Mouse (Mus musculus) skeletal muscle tissue, adult 2 months (tissue): ENCODE measurements around the gene Sytl1.

Experiments
- DNase-seq: peaks from one replicate; pipeline ENCODE4 v3.0.0-alpha.2; 2012; ENCODE audit warnings: low read depth, low spot score

The Sytl1 gene

DNA sequence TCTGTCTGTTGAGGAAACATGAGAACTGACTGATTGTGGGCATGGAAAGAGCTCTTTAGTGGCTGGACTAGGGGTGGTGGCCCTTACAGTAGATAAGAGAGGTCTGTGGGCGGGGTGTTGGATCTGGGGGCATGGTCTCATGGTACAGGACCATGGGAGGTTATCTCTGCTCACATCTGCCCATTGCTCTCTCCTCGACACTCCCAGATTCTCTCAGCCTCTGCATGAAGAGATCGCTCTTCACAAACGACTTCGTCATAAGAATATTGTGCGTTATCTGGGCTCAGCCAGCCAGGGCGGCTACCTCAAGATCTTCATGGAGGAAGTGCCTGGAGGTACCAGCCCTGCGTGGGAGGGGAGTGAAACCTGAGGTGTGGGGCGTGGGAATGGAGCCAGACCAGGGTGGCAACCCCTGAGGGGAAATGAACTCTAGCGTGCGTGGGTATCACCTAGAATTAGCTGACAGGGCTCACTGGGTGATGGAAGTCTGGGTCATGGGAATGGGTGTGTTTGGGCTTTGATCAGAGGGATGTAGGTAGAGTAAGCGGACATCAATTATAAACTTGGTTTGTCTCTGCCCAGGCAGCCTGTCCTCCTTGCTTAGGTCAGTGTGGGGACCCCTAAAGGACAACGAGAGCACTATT, 15.0 kb downstream of the Sytl1 start:
- DNase-seq, result no peak

DNA sequence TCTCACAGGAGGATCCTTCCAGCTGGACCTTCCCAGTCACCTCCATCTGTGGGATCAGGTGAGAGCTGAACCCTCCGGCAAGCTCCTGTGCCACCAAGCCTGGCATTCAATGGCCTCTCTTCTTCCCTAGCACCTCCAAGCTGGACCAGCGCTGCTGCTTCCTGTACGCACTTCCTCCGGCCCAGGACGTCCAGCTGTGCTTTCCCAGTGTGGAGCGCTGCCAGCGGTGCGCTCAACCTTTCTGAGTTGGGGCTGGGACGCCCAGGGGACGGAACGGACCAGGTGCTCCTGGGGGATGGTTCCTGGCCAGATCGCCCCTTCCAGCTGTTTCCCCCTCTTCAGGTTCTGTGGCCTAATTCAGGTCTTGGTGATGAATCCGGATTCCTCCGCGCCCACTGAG, 15.8 kb downstream of the Sytl1 start:
- DNase-seq, result no peak

DNA sequence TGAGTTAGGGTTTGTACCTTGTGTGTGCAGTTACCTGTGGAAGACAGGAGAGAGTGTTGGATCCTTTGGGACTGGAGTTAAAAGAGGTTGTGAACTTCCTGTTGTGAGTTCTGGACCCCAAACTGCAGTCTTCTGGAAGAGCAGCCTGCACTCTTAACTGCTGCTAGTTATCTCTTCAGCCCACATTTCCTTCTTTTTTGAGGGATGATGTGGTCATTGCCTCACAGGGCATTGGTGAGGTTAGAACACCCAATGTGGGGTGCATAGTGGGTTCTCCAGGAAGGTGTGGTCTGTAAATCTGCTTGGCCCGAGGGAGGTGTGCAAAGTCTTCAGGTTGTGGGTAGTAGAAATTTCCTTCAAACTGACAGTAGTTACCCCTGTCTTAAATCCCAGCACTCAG, 18.6 kb downstream of the Sytl1 start:
- DNase-seq, result no peak

DNA sequence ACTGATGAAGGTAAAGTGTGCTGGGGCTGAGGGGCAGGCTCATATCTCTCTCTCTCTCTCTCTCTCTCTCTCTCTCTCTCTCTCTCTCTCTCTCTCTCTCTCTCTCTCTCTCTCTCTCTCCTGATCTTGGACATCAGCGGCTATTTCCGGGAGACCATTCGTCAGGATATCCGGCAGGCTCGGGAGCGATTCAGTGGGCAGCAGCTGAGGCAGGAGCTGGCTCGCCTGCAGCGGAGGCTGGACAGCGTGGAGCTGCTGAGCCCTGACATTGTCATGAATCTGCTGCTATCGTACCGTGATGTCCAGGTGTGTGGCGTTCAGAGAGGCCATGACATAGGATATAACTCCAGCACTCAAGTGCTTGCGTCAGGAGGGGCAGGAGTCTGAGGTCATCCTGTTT, 19.4 kb downstream of the Sytl1 start:
- no peak for DNase-seq

DNA sequence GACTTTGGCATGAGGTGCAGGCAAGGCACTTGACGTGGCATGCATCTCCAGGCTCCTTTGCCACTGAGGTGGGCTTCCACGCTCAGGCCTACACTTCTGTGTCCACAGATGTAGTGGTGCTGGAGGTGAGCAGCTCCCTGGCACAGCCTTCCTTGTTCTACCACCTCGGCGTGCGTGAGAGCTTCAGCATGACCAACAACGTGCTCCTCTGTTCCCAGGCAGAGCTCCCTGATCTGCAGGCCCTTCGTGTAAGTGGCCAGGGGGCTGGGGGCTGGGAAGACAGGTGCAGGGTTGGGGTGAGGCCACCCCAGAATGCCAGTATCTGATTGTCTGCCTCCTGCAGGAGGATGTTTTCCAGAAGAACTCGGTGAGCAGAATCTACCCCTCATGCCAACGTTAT, 20.2 kb downstream of the Sytl1 start:
- no peak for DNase-seq

DNA sequence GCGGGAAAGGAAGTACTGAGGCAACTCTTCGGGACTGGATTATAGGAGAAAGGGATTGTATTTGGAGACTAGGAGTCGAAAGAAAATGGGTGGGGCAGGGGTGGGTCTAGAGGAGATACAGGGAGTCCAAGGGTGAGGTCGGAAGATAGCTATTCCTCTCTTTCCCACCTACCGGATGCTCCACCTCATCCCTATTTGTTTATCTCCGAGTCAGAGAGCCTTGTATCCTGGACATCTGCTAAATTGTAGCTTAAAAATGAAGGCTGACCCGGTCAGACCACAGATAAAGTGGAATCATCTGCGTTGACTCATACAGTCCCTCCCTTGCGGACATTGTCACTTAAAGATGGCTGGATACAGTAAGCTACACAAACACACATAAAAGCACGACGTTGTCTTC, 21.0 kb downstream of the Sytl1 start:
- no peak for DNase-seq

DNA sequence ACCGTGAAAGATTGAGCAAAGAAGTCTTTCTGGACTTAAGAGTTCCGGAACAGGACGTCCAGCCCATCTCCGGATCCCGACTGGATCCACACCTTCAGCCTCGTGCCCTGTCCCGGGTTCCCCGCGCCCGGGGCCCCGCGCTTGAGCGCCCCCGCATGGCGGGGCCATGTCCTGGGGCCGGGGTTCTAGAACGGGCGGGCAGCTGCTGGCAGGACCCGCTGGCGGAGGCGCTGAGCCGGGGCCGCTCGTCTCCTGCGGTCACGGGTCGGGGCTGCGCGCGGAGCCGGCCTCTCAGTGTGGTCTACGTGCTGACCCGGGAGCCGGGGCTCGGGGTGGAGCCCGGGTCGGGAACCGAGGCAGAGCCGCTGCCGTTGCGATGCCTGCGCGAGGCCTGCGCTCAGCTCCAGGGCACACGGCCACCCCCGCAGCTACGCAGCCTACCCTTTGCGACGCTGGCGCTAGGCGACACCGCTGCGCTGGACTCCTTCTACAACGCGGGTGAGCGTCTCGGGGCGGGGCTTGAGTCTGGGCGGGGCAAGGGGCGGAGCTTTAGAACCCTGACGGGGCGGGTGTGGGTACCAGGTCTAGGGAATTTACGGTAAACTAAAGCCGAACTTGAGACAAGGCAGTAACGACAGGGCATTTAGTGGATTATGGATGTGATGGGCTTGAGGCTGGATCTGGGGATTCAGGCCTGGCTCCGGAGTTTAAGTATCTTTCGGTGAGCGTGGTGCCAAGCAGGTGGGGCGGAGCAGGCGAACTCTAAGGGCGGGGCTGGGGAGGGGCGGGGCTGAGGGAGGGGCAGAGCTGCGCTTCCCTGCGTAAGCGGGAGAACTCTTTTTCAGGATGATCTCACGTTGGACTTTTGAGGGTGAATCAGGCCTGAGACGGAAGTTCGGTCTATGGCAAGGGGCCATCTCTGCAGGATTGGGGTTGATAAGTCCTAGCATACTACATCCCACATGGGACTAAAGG, 21.7 kb downstream of the Sytl1 start:
- peak; percentile 93 for DNase-seq

DNA sequence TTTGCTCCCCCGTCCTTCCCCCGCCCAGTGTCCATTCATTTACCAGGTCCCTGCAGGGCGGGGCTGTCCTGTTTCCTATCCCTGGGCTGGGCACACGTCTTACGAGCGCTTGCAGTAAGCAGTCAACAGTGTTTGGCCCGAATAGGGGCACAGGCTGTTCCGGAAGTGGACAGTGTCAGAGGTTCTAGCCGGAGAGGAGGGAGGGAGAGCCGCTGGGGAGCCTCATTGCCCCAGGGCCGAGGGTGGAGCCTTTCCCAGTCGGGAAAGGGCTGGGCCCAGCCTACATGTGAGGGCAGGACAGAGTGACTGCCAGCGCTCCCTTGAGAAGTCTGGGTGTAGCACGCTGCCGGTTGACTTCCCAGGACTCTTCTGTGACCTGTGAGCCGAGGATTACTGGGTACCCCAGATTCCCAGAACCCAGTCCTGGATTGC, 22.4 kb downstream of the Sytl1 start, which contains the start of gene Map3k6:
Gene Map3k6 (plus strand): TSS at position 329 of the 432 bp plus-strand sequence.
- DNase-seq, result peak; percentile 92

DNA sequence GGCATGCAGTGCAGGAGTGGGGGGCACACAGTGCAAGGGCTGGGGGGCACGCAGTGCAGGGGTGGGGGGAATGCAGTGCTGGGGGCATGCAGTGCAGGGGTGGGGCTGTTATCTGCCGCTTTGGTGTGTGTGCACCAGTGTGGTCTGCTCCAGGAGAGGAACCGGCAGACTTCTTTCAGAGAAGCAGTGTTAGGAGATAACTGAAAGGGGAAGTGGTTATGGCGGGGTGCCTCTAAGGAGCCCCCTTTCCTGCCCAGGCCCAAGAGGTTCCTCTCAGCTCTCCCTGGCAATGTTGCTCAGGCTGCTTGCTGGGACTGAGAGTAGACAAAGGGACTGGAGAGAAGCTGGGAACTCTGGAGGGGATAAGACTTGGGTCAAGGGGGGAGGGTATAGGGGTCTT, 25.0 kb downstream of the Sytl1 start:
- DNase-seq, result no peak

DNA sequence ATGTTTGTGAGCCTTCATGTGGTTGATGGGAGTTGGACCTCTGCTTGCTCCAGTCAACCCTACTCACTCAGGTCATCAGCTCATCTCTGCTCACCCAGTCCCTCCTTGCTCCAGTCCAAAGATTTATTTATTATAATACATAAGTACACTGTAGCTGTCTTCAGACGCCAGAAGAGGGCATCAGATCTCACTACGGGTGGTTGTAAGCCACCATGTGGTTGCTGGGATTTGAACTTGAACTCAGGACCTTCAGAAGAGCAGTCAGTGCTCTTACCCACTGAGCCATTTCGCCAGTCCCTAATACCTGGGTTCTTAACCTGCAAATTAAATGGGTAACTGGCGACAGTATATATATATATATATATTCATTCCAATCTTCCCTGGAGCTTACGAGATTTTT, 27.5 kb downstream of the Sytl1 start:
- DNase-seq, result no peak

DNA sequence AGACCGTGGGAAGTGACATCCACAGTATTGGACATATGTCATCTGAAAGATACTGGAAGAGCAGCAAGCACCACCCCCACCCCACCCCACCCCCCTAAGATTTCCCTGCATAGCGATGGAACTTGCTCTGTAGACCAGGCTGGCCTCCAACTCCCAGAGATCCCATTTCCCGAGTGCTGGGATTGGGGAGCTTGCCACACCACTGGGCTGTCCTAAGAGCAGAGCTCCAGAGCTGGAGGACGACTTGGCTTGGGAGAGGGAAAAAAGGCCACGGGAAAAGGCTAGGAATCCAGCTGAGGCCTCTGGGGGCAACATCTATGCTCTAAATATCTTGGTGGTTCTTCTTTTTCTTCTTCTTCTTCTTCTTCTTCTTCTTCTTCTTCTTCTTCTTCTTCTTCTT, 28.1 kb downstream of the Sytl1 start:
- no peak for DNase-seq

DNA sequence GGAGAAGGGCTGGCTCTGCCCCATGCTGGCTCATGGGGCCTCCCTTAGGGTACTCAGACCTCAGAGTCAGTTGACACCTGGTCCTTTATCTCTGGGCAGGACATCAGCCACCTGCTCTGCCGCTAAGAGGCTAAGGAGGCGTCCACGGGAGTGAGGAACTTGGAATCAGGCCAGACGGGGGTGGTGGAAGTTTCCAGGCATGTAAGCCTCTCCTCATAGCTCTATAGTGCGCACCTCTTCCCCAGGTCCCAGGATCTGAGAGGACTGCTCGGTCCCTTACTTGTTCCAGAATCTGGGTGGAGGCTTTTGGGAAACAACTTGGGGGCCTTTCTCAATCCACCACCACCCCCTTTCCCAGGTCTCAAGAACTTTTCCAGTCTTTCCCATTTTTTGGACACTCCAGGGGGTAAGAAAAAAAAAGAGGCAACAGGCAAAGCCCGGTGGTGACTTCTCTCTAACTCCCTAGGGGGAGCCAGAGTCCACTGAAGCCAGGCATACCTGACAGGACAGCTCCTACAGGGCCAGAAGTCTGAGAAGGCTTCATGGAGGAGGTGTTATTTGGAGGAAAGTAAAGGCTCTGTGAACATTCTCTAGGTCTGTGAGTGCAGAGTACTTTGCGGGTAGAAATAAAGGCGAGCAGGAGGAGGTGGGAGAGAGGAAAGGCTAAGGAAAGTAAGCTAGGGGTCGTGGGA, 29.5 kb downstream of the Sytl1 start:
- DNase-seq, result no peak

DNA sequence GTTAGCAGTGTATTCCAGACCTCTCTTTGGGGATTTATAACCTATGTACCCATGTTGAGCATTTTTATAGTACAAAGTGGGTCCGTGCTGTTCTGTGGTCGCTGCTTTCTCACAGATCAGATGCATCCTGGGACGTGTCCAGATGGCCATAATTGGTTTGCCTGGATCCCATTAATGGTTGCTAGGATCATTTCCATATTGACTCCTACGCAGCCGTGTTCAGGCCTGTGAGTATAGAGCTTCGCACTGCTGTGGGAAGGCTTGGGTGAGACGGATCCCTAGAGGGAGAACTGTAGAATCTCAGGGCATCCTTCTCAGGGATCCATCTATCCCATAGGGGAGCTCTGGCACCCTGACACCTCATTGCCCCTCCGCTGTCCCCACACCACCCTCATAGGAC, 33.3 kb downstream of the Sytl1 start:
- no peak for DNase-seq

DNA sequence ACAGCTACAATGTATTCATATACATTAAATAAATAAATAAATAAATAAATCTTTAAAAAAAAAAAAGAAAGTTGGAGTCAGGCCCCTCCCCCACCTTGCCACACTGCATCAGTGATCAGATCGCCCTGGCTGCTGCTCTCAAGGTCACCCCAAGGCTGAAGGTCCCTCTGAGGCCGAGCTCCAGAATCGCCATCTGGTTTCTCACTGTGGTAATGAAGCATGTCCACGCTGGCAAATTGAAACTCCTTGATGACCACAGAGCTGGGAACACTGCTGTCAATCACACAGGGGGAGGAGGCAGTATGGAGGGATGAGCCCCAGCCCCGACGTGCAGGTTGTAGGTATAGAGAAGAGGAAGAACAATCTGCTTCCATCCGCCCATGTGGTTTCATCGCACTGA, 35.3 kb downstream of the Sytl1 start:
- DNase-seq, result no peak

DNA sequence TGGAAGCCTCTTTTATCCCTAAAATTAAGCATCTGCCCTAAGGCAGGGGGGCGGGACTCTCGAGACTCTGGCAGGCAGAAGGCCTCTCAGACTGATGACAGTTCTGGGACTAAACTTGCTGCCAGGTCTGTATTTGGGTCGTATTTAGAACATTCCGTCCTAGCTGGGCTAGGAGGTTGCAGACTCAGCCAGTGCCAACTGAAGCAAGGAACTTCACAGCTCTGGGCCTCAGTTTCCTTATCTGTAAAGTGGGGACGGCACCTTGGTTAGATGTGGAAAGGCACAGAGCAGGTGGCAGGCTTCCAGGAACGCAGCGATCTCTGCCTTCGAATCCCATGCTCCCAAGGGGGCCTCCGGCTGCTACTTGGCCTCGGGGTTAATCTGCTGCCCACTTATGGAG, 36.8 kb downstream of the Sytl1 start:
- peak; percentile 58 for DNase-seq

DNA sequence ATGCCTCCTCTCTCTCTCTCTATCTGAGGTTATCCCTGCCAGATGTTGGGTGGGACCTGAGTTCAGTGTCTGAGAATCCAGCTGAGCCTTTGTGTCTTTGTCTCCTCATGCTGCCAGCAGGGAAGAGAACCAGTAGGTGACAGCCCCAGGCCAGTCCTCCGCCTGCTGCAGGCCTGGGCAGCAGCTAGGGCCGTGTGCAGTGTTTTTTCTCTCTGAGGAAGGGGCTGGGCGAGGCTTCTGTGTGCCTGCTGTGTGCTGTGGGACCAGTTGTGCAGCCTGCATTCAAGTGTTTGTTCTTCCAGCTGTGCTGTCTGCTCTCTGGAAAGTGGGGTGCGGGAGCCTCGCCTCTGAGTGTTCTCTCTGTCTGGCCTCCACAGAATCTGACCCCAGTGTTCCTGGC, 39.0 kb downstream of the Sytl1 start:
- no peak for DNase-seq

DNA sequence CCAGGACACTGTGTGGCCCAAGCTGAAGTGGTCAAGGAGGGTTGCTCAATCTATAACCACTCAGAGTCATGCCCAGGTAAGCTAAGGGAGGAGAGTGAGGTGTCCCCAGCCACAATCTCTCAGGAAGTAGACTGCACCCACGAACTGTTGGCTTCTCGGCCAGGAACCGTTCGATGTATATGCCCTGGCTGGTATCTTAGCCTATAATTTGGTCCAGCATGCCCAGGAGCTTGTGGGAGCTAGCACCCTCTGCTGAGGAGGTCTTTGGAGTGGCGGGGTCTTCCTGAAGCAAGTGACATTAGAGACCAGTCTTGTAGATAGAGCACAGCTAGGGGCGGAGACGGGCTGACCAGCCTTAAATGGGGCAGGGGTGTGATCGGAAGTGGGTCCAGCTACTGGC, 41.2 kb downstream of the Sytl1 start:
- no peak for DNase-seq

DNA sequence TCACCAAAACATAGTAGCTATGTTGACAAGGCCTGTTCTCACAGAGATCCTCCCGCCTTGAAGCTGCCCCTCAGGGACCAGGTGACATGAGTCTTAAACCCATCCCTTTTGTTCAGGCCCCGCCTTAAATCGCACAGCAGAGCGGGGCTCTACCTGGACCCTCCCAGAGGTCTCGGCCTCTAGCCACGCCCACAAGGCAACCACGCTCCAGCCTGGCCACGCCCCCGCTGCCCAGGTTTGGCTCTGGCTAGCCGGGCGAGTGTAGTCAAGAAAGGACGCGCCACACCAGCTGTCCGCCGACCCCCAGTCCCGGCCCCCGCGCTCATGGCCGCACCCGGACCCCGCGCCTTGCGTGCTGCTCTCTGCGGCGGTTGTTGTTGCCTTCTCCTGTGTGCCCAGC, 42.3 kb downstream of the Sytl1 start:
- no peak for DNase-seq

DNA sequence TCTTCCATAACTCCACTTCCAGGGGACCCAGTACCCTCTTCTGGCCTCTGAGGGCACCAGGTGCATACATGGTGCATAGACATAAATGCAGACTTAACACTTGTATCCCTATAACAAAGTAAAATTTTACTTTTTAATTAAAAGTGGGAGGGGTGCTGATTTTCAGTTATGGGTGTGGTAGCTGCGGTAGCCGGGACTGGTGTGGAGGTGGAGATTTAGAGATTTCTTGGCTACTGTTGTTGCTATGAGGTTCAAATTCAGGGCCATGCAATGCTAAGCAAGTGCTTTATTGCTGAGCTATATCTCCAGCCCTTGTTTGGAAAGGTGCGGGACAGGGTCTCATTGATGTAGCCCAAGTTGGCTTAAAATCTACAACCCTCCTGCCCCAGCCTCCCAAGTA, 44.2 kb downstream of the Sytl1 start:
- DNase-seq, result no peak

DNA sequence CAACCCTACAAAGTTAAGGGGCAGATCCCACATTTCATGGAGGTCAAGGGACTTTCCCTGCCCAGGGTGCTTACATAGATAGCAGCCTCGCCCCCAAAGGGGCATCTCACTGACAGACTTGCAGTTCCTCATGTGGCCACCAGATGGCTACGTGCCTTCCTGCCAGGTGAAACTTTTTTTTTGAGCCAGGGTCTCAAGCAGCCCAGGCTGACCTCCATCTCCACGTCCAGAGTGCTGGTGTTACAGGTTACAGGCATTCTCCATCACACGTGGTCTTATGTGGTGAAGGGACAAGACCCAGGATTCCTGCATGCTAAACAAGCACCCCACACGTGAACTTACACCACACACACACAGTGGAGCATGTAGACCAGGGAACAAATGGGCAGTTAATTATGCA, 45.3 kb downstream of the Sytl1 start:
- DNase-seq, result no peak

DNA sequence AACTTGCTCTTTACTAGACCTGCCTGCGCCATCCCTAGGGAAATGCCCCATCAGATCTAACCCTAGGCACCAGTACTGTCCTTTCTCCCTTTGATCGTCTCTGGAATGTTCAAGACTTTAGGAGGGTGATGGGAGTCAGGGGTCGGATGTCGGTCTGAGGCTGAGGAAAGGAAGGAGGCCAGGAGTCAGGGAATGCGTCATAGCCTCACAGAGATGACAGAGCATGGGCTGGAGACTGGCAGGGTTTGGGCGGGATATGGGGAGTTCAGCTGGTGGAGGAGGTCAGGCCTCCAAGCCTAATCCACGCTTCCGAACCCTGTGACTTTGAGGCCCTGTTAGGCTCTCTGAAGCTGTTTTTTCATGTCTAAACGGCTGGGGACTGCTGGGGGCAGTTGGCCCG, 49.3 kb downstream of the Sytl1 start:
- DNase-seq, result no peak

DNA sequence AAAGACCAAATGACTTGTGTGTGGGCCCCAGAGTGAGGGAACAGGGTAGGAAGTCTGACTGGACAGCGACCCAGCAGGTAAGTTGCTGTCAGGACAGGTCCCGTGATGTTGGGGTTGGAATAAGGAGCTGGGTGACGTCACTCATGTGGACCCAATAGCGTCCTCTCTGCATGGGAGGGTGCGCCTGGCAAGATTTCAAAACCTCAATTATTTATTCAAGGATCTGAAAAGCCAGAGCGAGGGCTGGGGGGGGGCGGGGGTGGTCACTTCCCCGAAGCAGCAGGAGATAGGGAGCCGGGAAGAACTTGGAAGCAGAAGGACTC, 49.7 kb downstream of the Sytl1 start:
- no peak for DNase-seq
